Mouse (Mus musculus): ENCODE measurements around the gene Adssl1. TPM values are rescaled to one million over a fixed set of nuclear protein-coding genes. Genes with fewer than 3 reads are reported as not detected.

Gene Adssl1
- total and polyA plus RNA-seq, 3 experiments = 58.2 to 63.9 TPM; not detected in 1

DNA sequence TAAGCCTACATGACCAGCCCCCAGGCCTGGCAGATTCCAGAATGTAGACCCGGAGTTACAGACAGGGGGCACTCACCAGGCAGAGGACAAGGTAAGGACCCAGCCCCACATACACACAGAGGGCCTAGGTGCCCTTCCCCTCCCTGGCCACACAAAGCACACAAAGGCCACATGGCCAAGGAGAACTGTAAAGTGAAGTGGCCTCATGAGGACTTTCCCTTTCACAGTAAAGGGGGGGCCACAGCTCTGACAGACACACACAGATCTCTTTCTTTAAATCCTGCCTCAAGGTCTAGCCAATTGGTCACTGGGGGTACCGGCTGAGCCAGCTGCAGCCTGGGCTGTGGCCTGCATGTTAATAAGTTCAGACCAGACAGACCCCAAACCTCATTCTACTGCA lies 44.3 kb downstream of the Adssl1 start:
- peaks cover 40% of the 10 kb centered on the region for H3K79me2 ChIP-seq (ENCODE audit: control insufficient read depth, insufficient read depth, low read length, poor library complexity)
- no peak overlapping the region for H3K27ac ChIP-seq (ENCODE audit: control insufficient read depth, low read depth, low read length)
- H3K36me3 ChIP-seq (ENCODE audit: control insufficient read depth in 1 of 2, insufficient read depth in 2 of 2, low read length in 2 of 2) = peaks cover 0 to 42% of the 10 kb centered on the region in 2 experiments; a peak in 2 of 4 replicates
- DNase-seq (ENCODE audit: low read depth, low spot score) = no peak
- H3K9me3 ChIP-seq (replicated peaks; ENCODE audit: insufficient read depth, low read length) = no peaks in the 10 kb centered on the region
- H3K9ac ChIP-seq (ENCODE audit: control insufficient read depth, low read depth, low read length, poor library complexity, severe bottlenecking) = no peak overlapping the region
- TF ChIP-seq TBP (IDR thresholded peaks at IDR 0.05; ENCODE audit: low read depth, low read length) = no peak
- TF ChIP-seq MXI1 (IDR thresholded peaks at IDR 0.05; ENCODE audit: low read depth, low read length) = no peak
- no peak for TF ChIP-seq MYC (IDR thresholded peaks at IDR 0.05; ENCODE audit: low read depth, low read length)
- no peak for TF ChIP-seq GABPA (IDR thresholded peaks at IDR 0.05; ENCODE audit: low read depth, low read length)
- TF ChIP-seq GATA1 (IDR thresholded peaks at IDR 0.05; ENCODE audit: low read depth, low read length) = no peak
- H3K4me3 ChIP-seq (ENCODE audit: control insufficient read depth in 1 of 2, insufficient read depth in 1 of 2, low read depth in 2 of 2, low read length in 2 of 2) = no peak overlapping the region
- H3K4me1 ChIP-seq (ENCODE audit: control insufficient read depth in 1 of 2, insufficient read depth in 2 of 2, low read length in 2 of 2) = no peaks in the 10 kb centered on the region
- no peaks in the 10 kb centered on the region for H3K27me3 ChIP-seq (ENCODE audit: control insufficient read depth in 1 of 2, insufficient read depth in 2 of 2, low read length in 2 of 2)

DNA sequence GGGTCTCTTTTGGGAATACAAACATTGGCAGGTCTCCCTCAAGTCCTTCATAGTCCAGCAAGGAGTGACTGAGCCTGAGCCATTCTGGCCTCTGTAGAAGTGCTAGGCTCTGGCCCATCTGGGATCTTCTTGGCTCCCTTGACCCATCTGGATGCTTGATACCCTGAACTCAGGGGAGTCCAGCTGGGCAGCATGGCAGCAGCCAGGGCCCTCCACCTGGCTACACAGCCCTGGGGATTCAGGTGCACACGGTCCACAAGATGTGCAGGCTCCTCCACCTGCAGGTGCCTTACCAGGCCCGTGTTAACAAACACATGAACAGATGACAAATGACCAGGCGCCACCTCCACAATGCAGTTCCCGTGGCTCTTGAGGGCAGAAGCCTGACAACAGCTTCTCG lies 44.8 kb downstream of the Adssl1 start:
- DNase-seq (ENCODE audit: low read depth, low spot score) = no peak
- Histone ChIP-seq H3K9me3 (replicated peaks; ENCODE audit: insufficient read depth, low read length) (no peaks in the 10 kb centered on the region), H3K36me3 (ENCODE audit: control insufficient read depth in 1 of 2, insufficient read depth in 2 of 2, low read length in 2 of 2) (peaks cover 0 to 43% of the 10 kb centered on the region in 2 experiments; a peak in 2 of 4 replicates), H3K4me3 (ENCODE audit: control insufficient read depth in 1 of 2, insufficient read depth in 1 of 2, low read depth in 2 of 2, low read length in 2 of 2) (no peak overlapping the region), H3K4me1 (ENCODE audit: control insufficient read depth in 1 of 2, insufficient read depth in 2 of 2, low read length in 2 of 2) (no peaks in the 10 kb centered on the region), H3K9ac (ENCODE audit: control insufficient read depth, low read depth, low read length, poor library complexity, severe bottlenecking) (no peak overlapping the region), H3K79me2 (ENCODE audit: control insufficient read depth, insufficient read depth, low read length, poor library complexity) (peaks cover 45% of the 10 kb centered on the region), H3K27ac (ENCODE audit: control insufficient read depth, low read depth, low read length) (no peak overlapping the region), H3K27me3 (ENCODE audit: control insufficient read depth in 1 of 2, insufficient read depth in 2 of 2, low read length in 2 of 2) (no peaks in the 10 kb centered on the region)
- TF ChIP-seq NELFE (IDR thresholded peaks at IDR 0.05; ENCODE audit: low read depth, low read length) (no peak), MXI1 (IDR thresholded peaks at IDR 0.05; ENCODE audit: low read depth, low read length) (no peak), CTCF (IDR thresholded peaks at IDR 0.05 in 2 of 3, conservative IDR thresholded peaks at IDR 0.05 in 1 of 3; ENCODE audit: control insufficient read depth in 1 of 3, insufficient read depth in 1 of 3, low read depth in 2 of 3, low read length in 3 of 3, poor library complexity in 1 of 3, severe bottlenecking in 1 of 3) (no peak), ZNF384 (IDR thresholded peaks at IDR 0.05; ENCODE audit: low read depth, low read length) (no peak), HCFC1 (IDR thresholded peaks at IDR 0.05; ENCODE audit: low read depth, low read length) (no peak), POLR2AphosphoS2 (IDR thresholded peaks at IDR 0.05; ENCODE audit: low read length) (no peak), ZMIZ1 (IDR thresholded peaks at IDR 0.05; ENCODE audit: low read depth, low read length) (no peak), ZKSCAN1 (IDR thresholded peaks at IDR 0.05; ENCODE audit: low read depth, low read length) (no peak), MYB (IDR thresholded peaks at IDR 0.05; ENCODE audit: low read depth, low read length) (no peak), TBP (IDR thresholded peaks at IDR 0.05; ENCODE audit: low read depth, low read length) (no peak), RAD21 (IDR thresholded peaks at IDR 0.05; ENCODE audit: low read depth, low read length) (no peak), ELF1 (IDR thresholded peaks at IDR 0.05; ENCODE audit: low read depth, low read length) (no peak), GATA1 (IDR thresholded peaks at IDR 0.05; ENCODE audit: low read depth, low read length) (no peak), MEF2A (IDR thresholded peaks at IDR 0.05; ENCODE audit: extremely low read depth, insufficient replicate concordance, low read depth, low read length, poor library complexity, severe bottlenecking) (no peak), USF1 (IDR thresholded peaks at IDR 0.05; ENCODE audit: low read depth, low read length) (no peak), ETS1 (IDR thresholded peaks at IDR 0.05; ENCODE audit: low read depth, low read length) (no peak), MAX (IDR thresholded peaks at IDR 0.05; ENCODE audit: low read length) (no peak), SMC3 (IDR thresholded peaks at IDR 0.05; ENCODE audit: low read depth, low read length) (no peak)
